Mouse (Mus musculus) lung, postnatal 0 days (tissue): Measurements from ENCODE around the gene Tjap1.

ENCODE experiments used
- CTCF ChIP-seq: IDR thresholded peaks from 2 replicates; pipeline ENCODE4 v1.5.1; 2016; ENCODE audit warnings: antibody characterized with exemption, mild to moderate bottlenecking
- EP300 ChIP-seq: IDR thresholded peaks from 2 replicates; pipeline ENCODE4 v1.6.1; 2016; ENCODE audit warnings: antibody characterized with exemption, mild to moderate bottlenecking, control low read depth

- no peak for TF ChIP-seq CTCF
- TF ChIP-seq EP300: no peak
Measured at GRCm38 (mm10) chr17:46282483-46283123, at the start of gene Tjap1.
